Mouse (Mus musculus) lung, postnatal 0 days (tissue): ENCODE results near the gene Fam76a. TPM values are rescaled to one million over a fixed set of nuclear protein-coding genes. Genes with fewer than 3 reads are reported as not detected.

Source experiments
- ATAC-seq: fragments of 200-750 bp; cut with Nextera tagmentation; 2 replicates; pipeline ENCODE4 v1.8.0; 2017; ENCODE audit warnings: moderate library complexity
- DNase-seq: peaks from one replicate; pipeline ENCODE4 v3.0.0-alpha.2; 2016; ENCODE audit warnings: low spot score
- H3K27ac ChIP-seq: fragments of 300-500 bp; sonication (generic); 2 replicates; pipeline ENCODE4 v1.5.1; 2014; ENCODE audit warnings: antibody characterized with exemption, mild to moderate bottlenecking, low read length, mixed read lengths
- H3K27me3 ChIP-seq: fragments of 300-500 bp; sonication (generic); replicated peaks from 2 replicates; pipeline ENCODE4 v1.6.1; 2014; ENCODE audit warnings: low read length, mixed read lengths; ENCODE audit not compliant: insufficient read depth
- H3K36me3 ChIP-seq: fragments of 300-500 bp; sonication (generic); 2 replicates; pipeline ENCODE4 v1.6.1; 2014; ENCODE audit warnings: low read length, mixed read lengths; ENCODE audit not compliant: insufficient read depth
- H3K4me1 ChIP-seq: fragments of 300-500 bp; sonication (generic); 2 replicates; pipeline ENCODE4 v1.6.1; 2014; ENCODE audit warnings: antibody characterized with exemption, low read depth, low read length, mixed read lengths; ENCODE audit not compliant: insufficient read depth
- H3K4me2 ChIP-seq: fragments of 300-500 bp; sonication (generic); replicated peaks from 2 replicates; pipeline ENCODE4 v1.6.1; 2014; ENCODE audit warnings: low read depth, mild to moderate bottlenecking, low read length, moderate library complexity, mixed read lengths
- H3K4me3 ChIP-seq: fragments of 300-500 bp; sonication (generic); 2 replicates; pipeline ENCODE4 v1.5.1; 2014; ENCODE audit warnings: low read depth, low read length
- H3K9ac ChIP-seq: fragments of 300-500 bp; sonication (generic); replicated peaks from 2 replicates; pipeline ENCODE4 v1.6.1; 2014; ENCODE audit warnings: low read depth, mild to moderate bottlenecking
- H3K9me3 ChIP-seq: fragments of 300-500 bp; sonication (generic); 2 replicates; pipeline ENCODE4 v1.6.1; 2016; ENCODE audit warnings: low read length, mixed read lengths
- CTCF ChIP-seq: IDR thresholded peaks from 2 replicates; pipeline ENCODE4 v1.5.1; 2016; ENCODE audit warnings: antibody characterized with exemption, mild to moderate bottlenecking
- EP300 ChIP-seq: IDR thresholded peaks from 2 replicates; pipeline ENCODE4 v1.6.1; 2016; ENCODE audit warnings: antibody characterized with exemption, mild to moderate bottlenecking, control low read depth
- WGBS: fragments of 180-500 bp; shearing (Covaris S2); extraction: QIAGEN DNeasy Blood & Tissue Kit; methylation state at CpG from one replicate; pipeline ENCODE4 v1.1.7; 2014; 5-methylcytosine and 5-hydroxymethylcytosine counted together
- polyA plus RNA-seq: library from polyadenylated mRNA; unstranded; fragments of >200 nt; fragmentation: Nextera tagmentation; extraction: Ambion mirVana; gene quantifications from 2 replicates; pipeline ENCODE4 v1.2.1, GENCODE M21; 2015

The Fam76a gene
- polyA plus RNA-seq, 1 experiment from 2014 or later = 57.6 TPM

- peak overlapping the region; percentile 53 for H3K4me2 ChIP-seq
- WGBS = 14% methylated on average over 23 of the region's 27 CpGs
- H3K9ac ChIP-seq = peak overlapping the region; percentile 12; the same call in 1 of the 2 replicates
- H3K9me3 ChIP-seq = no peaks in the 10 kb centered on the region
- H3K27me3 ChIP-seq = no peaks in the 10 kb centered on the region
- DNase-seq = peak; percentile 65
- H3K27ac ChIP-seq = peak overlapping the region; percentile 66
- peaks cover 7% of the 10 kb centered on the region; the same call in 1 of the 2 replicates for H3K4me1 ChIP-seq
- H3K4me3 ChIP-seq = no peak overlapping the region
- H3K36me3 ChIP-seq = no peaks in the 10 kb centered on the region
- peak; percentile 37 for ATAC-seq
- TF ChIP-seq EP300 (no peak), CTCF (no peak)
Observed at GRCm38 (mm10) chr4:132946047-132947001, 24.0 kb upstream of the Fam76a start.

GRCm38 (mm10) chr4:132945261-132946046 is 23.1 kb upstream of the Fam76a start:
- peaks cover 7% of the 10 kb centered on the region; the same call in 1 of the 2 replicates for H3K4me1 ChIP-seq
- peak overlapping the region; percentile 53 for H3K4me2 ChIP-seq
- no peaks in the 10 kb centered on the region for H3K9me3 ChIP-seq
- 0 out of 2 replicates have a peak overlapping the region, but pooled peaks have one; percentile 8 for H3K9ac ChIP-seq
- WGBS = 4% methylated on average over 15 of the region's 15 CpGs
- no peaks in the 10 kb centered on the region for H3K27me3 ChIP-seq
- ATAC-seq = peak; percentile 80
- TF ChIP-seq CTCF (peak; percentile 97), EP300 (no peak)
- H3K36me3 ChIP-seq = no peaks in the 10 kb centered on the region
- no peak overlapping the region for H3K4me3 ChIP-seq
- peak; percentile 88 for DNase-seq
- H3K27ac ChIP-seq = peak overlapping the region; percentile 66

- peaks cover 7% of the 10 kb centered on the region; the same call in 1 of the 2 replicates for H3K4me1 ChIP-seq
- H3K9me3 ChIP-seq = no peaks in the 10 kb centered on the region
- WGBS = 46% methylated on average over 4 of the region's 4 CpGs
- no peaks in the 10 kb centered on the region for H3K36me3 ChIP-seq
- ATAC-seq (peak; percentile 15), DNase-seq (peak; percentile 62)
- no peaks in the 10 kb centered on the region for H3K27me3 ChIP-seq
- TF ChIP-seq EP300 (no peak), CTCF (no peak)
- no peak overlapping the region for H3K4me2 ChIP-seq
- peak overlapping the region; percentile 20; the same call in 1 of the 2 replicates for H3K27ac ChIP-seq
- H3K9ac ChIP-seq = no peak overlapping the region
- no peak overlapping the region for H3K4me3 ChIP-seq
Observed at GRCm38 (mm10) chr4:132944776-132945175, 22.4 kb upstream of the Fam76a start.

GRCm38 (mm10) chr4:132944106-132944505 is 21.7 kb upstream of the Fam76a start:
- H3K4me3 ChIP-seq = no peak overlapping the region

GRCm38 (mm10) chr4:132943088-132943487 is 20.7 kb upstream of the Fam76a start:
- 56% methylated on average over 8 of the region's 8 CpGs for WGBS
- no peak overlapping the region for H3K4me3 ChIP-seq
- H3K27ac ChIP-seq = no peak overlapping the region
- no peak overlapping the region for H3K4me2 ChIP-seq
- no peaks in the 10 kb centered on the region for H3K36me3 ChIP-seq
- ATAC-seq (no peak), DNase-seq (no peak)
- no peak for TF ChIP-seq CTCF
- TF ChIP-seq EP300 = no peak
- peaks cover 7% of the 10 kb centered on the region; the same call in 1 of the 2 replicates for H3K4me1 ChIP-seq
- H3K27me3 ChIP-seq = no peaks in the 10 kb centered on the region
- no peak overlapping the region for H3K9ac ChIP-seq
- no peaks in the 10 kb centered on the region for H3K9me3 ChIP-seq

More at GRCm38 (mm10) chr4:132944106-132944505, 21.7 kb upstream of the Fam76a start:
- H3K27ac ChIP-seq = no peak overlapping the region
- no peak overlapping the region for H3K9ac ChIP-seq
- H3K36me3 ChIP-seq = no peaks in the 10 kb centered on the region
- no peak overlapping the region for H3K4me2 ChIP-seq
- H3K4me1 ChIP-seq = peaks cover 7% of the 10 kb centered on the region; the same call in 1 of the 2 replicates
- no peaks in the 10 kb centered on the region for H3K9me3 ChIP-seq
- TF ChIP-seq EP300 (no peak), CTCF (no peak)
- no peaks in the 10 kb centered on the region for H3K27me3 ChIP-seq
- 50% methylated on average over 12 of the region's 12 CpGs for WGBS
- ATAC-seq (no peak), DNase-seq (peak; percentile 18)
